Mouse (Mus musculus) lung, embryonic 16.5 days (tissue): ENCODE results near the gene Rag2. TPM values are rescaled to one million over a fixed set of nuclear protein-coding genes. Genes with fewer than 3 reads are reported as not detected.

Experiments used
- ATAC-seq: fragments of 200-750 bp; cut with Nextera tagmentation; 2 replicates; pipeline ENCODE4 v1.8.0; 2017; ENCODE audit warnings: low read depth, mild to moderate bottlenecking, moderate library complexity
- H3K27ac ChIP-seq: fragments of 300-500 bp; sonication (generic); 2 replicates; pipeline ENCODE4 v1.5.1; 2014; ENCODE audit warnings: mild to moderate bottlenecking, control low read depth, low read length
- H3K27me3 ChIP-seq: fragments of 300-500 bp; sonication (generic); 2 replicates; pipeline ENCODE4 v1.6.1; 2014; ENCODE audit warnings: low read depth, low read length, mixed read lengths; ENCODE audit not compliant: control insufficient read depth, insufficient read depth
- H3K36me3 ChIP-seq: fragments of 300-500 bp; sonication (generic); 2 replicates; pipeline ENCODE4 v1.6.1; 2014; ENCODE audit warnings: low read length; ENCODE audit not compliant: control insufficient read depth, insufficient read depth
- H3K4me1 ChIP-seq: fragments of 300-500 bp; sonication (generic); replicated peaks from 2 replicates; pipeline ENCODE4 v1.6.1; 2014; ENCODE audit warnings: low read length, mixed read lengths; ENCODE audit not compliant: control insufficient read depth, insufficient read depth
- H3K4me2 ChIP-seq: fragments of 300-500 bp; sonication (generic); 2 replicates; pipeline ENCODE4 v1.6.1; 2014; ENCODE audit warnings: low read depth, low read length, control low read depth
- H3K4me3 ChIP-seq: fragments of 300-500 bp; sonication (generic); 2 replicates; pipeline ENCODE4 v1.5.1; 2014; ENCODE audit warnings: mild to moderate bottlenecking, low read length, control low read depth
- H3K9ac ChIP-seq: fragments of 300-500 bp; sonication (generic); 2 replicates; pipeline ENCODE4 v1.6.1; 2014; ENCODE audit warnings: low read length, control low read depth
- H3K9me3 ChIP-seq: fragments of 300-500 bp; sonication (generic); 2 replicates; pipeline ENCODE4 v1.6.1; 2016; ENCODE audit warnings: low read length; ENCODE audit not compliant: control insufficient read depth
- WGBS: fragments of 180-500 bp; shearing (Covaris S2); extraction: QIAGEN DNeasy Blood & Tissue Kit; methylation state at CpG from one replicate; pipeline ENCODE4 v1.1.7; 2014; 5-methylcytosine and 5-hydroxymethylcytosine counted together
- polyA plus RNA-seq: library from polyadenylated mRNA; unstranded; fragments of >200 nt; fragmentation: Nextera tagmentation; extraction: Ambion mirVana; gene quantifications from 2 replicates; pipeline ENCODE4 v1.2.1, GENCODE M21; 2015

Rag2 gene
- polyA plus RNA-seq, 1 experiment from 2014 or later, result 0.90 TPM

DNA sequence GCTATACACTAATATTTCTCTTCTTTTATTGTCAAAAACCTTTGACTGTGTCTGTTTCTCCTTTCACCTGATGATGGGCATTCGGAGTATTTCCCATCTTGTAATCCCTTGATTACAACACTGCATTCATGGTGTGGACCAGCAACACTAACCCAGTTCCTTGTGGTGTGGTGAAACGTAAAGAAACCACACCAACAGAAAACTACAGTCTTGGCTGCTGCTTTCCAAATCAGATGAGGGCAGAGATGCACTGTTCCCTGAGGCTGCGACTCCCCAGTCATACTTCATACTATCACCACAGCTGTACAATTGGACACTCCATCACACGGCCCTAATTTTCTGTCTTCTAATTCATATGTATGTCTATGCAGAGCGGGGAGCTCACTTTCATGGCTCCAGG is 29.8 kb upstream of the Rag2 start:
- no peak overlapping the region for H3K4me3 ChIP-seq
- WGBS, result 87% methylated on average over 5 of the region's 5 CpGs
- no peaks in the 10 kb centered on the region for H3K9me3 ChIP-seq
- no peak overlapping the region for H3K4me2 ChIP-seq
- no peak for ATAC-seq
- no peak overlapping the region for H3K9ac ChIP-seq
- no peak overlapping the region for H3K27ac ChIP-seq
- no peaks in the 10 kb centered on the region for H3K27me3 ChIP-seq
- H3K36me3 ChIP-seq, result no peaks in the 10 kb centered on the region
- H3K4me1 ChIP-seq, result no peaks in the 10 kb centered on the region

- Histone ChIP-seq H3K27me3 (no peaks in the 10 kb centered on the region), H3K4me2 (no peak overlapping the region), H3K36me3 (no peaks in the 10 kb centered on the region), H3K9me3 (no peaks in the 10 kb centered on the region), H3K4me1 (no peaks in the 10 kb centered on the region), H3K9ac (no peak overlapping the region), H3K27ac (no peak overlapping the region), H3K4me3 (no peak overlapping the region)
- no peak for ATAC-seq
These were observed 27.3 kb upstream of the Rag2 start for GRCm38 (mm10) chr2:101597186-101597585.

DNA sequence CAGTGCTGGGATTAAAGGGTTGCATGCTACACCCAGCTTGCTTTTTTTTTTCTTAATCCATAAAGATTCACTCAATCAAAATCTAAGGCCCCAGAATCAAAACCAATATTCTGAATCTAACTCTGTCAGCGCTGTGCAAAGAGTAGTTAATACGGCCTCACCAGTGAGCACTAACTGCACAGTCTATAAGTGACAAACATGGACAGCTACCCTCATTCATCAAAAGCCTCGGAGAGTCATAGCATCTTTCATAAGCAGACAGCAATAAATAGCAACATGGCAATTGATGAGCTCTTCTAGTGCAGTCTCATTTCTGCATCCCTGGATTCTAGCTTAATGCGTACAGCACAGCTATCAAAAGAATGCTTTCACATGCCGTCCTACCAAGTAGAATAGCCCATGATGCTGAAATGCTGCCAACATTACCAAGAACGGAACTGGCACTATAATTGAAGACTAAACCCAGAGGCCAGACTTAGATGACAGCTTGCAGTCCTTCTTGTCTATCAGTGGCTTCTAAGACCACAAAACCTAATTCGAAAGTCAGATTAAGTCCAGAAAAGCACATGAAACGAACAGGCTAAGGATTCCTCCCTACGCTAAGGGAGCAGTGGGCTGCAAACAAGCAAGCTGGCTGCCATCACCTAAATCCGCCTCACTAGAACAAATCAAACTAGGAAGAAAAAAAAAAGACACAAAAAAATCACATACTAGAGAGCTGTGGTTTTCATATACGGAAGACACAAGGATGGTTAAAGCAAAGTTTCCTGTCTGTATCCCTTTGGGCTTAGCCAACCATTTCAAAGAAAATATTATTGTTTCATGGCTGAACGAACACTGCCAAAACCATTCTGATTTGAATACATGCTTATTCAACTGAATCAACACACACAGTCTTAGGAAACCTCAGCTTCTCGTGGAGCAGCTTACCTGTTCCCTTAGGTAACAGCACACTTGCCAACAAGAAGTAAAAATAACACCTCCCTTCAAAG is 26.0 kb upstream of the Rag2 start:
- 79% methylated on average over 13 of the region's 13 CpGs for whole genome bisulfite sequencing
- Histone ChIP-seq H3K4me3 (no peak overlapping the region), H3K9ac (no peak overlapping the region), H3K27ac (no peak overlapping the region), H3K4me2 (no peak overlapping the region), H3K36me3 (no peaks in the 10 kb centered on the region; the same call in 1 of the 2 replicates), H3K27me3 (no peaks in the 10 kb centered on the region), H3K9me3 (no peaks in the 10 kb centered on the region), H3K4me1 (no peaks in the 10 kb centered on the region)
- no peak for ATAC-seq

DNA sequence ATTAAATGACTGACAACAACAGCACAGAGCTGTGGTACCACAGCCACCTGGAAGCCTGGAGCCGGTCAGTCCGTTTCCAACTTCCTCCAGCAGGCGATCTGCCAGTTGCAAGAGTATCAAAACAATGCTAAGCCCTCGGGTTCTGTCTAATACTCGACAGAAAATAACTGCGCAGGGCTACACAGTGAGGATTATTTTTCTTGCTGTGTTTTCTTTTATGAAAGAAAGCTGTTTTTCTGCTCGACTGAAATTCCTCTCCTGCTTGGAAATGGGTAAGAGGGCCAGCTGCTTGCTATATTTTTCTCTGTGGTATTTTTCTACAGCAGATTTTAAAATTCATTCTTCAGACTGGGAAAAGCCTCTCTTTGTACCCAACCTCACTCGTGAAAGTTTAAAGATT is 23.8 kb upstream of the Rag2 start:
- H3K9ac ChIP-seq, result no peak overlapping the region
- no peaks in the 10 kb centered on the region for H3K27me3 ChIP-seq
- WGBS, result 43% methylated on average over 8 of the region's 8 CpGs
- no peaks in the 10 kb centered on the region; the same call in 1 of the 2 replicates for H3K36me3 ChIP-seq
- no peaks in the 10 kb centered on the region for H3K9me3 ChIP-seq
- H3K27ac ChIP-seq, result no peak overlapping the region
- ATAC-seq, result no peak
- no peak overlapping the region for H3K4me3 ChIP-seq
- H3K4me2 ChIP-seq, result no peak overlapping the region
- no peaks in the 10 kb centered on the region for H3K4me1 ChIP-seq

GRCm38 (mm10) chr2:101603099-101603498 is 21.4 kb upstream of the Rag2 start:
- Histone ChIP-seq H3K9me3 (no peaks in the 10 kb centered on the region), H3K4me3 (no peak overlapping the region), H3K4me2 (no peak overlapping the region), H3K9ac (no peak overlapping the region), H3K36me3 (no peaks in the 10 kb centered on the region; the same call in 1 of the 2 replicates), H3K27ac (no peak overlapping the region), H3K4me1 (no peaks in the 10 kb centered on the region), H3K27me3 (no peaks in the 10 kb centered on the region)
- ATAC-seq, result no peak
- 80% methylated on average over 1 of the region's 1 CpGs for WGBS

GRCm38 (mm10) chr2:101608232-101608894 is 16.2 kb upstream of the Rag2 start:
- no peaks in the 10 kb centered on the region for H3K4me1 ChIP-seq
- H3K27ac ChIP-seq, result no peak overlapping the region
- H3K27me3 ChIP-seq, result no peaks in the 10 kb centered on the region
- no peak overlapping the region for H3K9ac ChIP-seq
- no peak overlapping the region for H3K4me3 ChIP-seq
- ATAC-seq, result 0 out of 2 replicates have a peak, but pooled peaks have one; percentile 31
- H3K36me3 ChIP-seq, result no peaks in the 10 kb centered on the region
- no peak overlapping the region for H3K4me2 ChIP-seq
- no peaks in the 10 kb centered on the region for H3K9me3 ChIP-seq
- 63% methylated on average over 7 of the region's 7 CpGs for WGBS

DNA sequence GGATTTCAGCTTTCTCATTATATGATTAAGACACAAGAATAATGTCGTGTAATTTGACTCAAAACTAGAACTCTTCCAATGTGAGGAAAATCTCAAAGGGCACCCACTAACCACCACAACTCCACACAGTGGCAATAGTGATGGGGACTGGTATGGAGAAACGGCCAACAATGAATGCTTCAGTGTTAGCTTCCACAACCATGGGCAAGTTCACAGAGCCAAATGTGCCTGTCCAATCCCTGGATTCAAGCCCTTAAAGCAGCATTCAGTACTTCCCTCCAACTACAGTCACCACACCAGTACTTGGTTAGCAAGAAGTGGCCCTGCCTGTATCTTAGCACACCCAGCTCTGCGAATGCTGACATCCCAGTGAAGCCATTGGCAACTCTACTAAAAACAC is 13.7 kb upstream of the Rag2 start:
- H3K36me3 ChIP-seq, result no peaks in the 10 kb centered on the region
- no peak overlapping the region for H3K27ac ChIP-seq
- no peak overlapping the region for H3K9ac ChIP-seq
- no peak for ATAC-seq
- no peak overlapping the region for H3K4me3 ChIP-seq
- H3K4me2 ChIP-seq, result no peak overlapping the region
- no peaks in the 10 kb centered on the region for H3K27me3 ChIP-seq
- WGBS, result 91% methylated on average over 3 of the region's 3 CpGs
- H3K9me3 ChIP-seq, result no peaks in the 10 kb centered on the region
- H3K4me1 ChIP-seq, result no peaks in the 10 kb centered on the region

DNA sequence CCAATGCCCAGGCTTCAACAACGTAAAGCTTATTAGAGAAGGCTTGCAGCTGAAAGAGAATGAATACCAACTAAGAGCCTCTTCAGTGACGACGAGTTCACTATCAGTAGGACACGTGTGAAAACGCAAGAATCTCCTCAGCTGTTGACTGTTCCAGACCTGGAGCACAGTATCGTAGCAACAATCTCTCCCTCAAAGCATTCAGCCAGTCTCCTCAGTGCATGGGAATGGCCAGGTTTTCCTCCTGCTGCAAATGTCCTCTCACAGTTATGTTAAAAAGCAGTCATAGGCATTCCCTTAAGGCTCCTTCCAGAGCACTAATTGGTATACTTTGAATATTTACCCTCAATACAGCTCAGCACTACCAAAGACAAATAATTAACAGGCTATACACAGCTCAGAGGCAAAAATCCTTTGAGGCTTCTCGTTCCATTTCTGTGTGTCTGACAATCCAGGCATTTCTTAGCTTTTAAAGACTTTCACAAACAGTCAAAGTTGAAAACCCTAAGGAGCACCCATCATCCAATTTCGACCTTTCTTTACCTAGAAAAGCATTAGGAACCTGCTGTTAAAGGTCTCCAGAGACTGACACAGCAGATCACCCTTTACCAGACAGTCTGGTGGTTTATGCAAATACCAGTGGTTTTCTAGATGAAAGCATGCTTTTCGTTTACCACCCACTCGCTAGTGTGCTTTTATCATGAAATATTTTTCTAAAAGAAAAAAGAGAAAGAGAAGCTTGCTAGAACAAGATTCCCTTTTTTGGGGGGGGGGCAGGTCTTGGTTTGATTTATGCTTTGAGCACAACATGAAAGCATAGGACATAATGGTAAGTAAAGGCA is 8.8 kb upstream of the Rag2 start:
- Histone ChIP-seq H3K4me3 (no peak overlapping the region), H3K9me3 (no peaks in the 10 kb centered on the region), H3K9ac (no peak overlapping the region), H3K36me3 (no peaks in the 10 kb centered on the region), H3K27ac (no peak overlapping the region), H3K4me2 (no peak overlapping the region), H3K27me3 (no peaks in the 10 kb centered on the region), H3K4me1 (no peaks in the 10 kb centered on the region)
- 55% methylated on average over 10 of the region's 10 CpGs for WGBS
- ATAC-seq, result no peak

GRCm38 (mm10) chr2:101618373-101618772 is 6.1 kb upstream of the Rag2 start:
- ATAC-seq, result no peak
- no peaks in the 10 kb centered on the region for H3K27me3 ChIP-seq
- H3K36me3 ChIP-seq, result no peaks in the 10 kb centered on the region
- no peak overlapping the region for H3K4me3 ChIP-seq
- WGBS, result 78% methylated on average over 4 of the region's 4 CpGs
- no peak overlapping the region for H3K4me2 ChIP-seq
- no peak overlapping the region for H3K9ac ChIP-seq
- no peaks in the 10 kb centered on the region for H3K9me3 ChIP-seq
- peaks cover 3% of the 10 kb centered on the region; the same call in 1 of the 2 replicates for H3K4me1 ChIP-seq
- no peak overlapping the region for H3K27ac ChIP-seq
